ENCODE assay signal across 11 mouse cellular contexts in genomic region chr3:133758421-133758820, GRCm38 (mm10).
DNase-seq lines count a peak whose midpoint lies in the region; ATAC-seq and TF ChIP-seq lines count a peak whose summit lies in the region.
"Had no signal": no experiment of that assay in that cellular context is flagged by ENCODE, and none has a peak within 500 bp of the region (broad histone marks: within the 10 kb centered on the region; RNA-seq: fewer than 3 reads in every experiment).

No protein-coding gene starts in this region.

- no peak overlapping the region for H3K27ac ChIP-seq in heart, adult 2 months
- H3K27ac ChIP-seq in lung, embryonic 15.5 days: 0 out of 2 replicates have a peak overlapping the region, but pooled peaks have one; percentile 5
- H3K27ac ChIP-seq in limb, embryonic 13.5 days: no peak overlapping the region
- H3K27ac ChIP-seq: left cerebral cortex, adult 2 months had no signal

- intact Hi-C loops in heart, adult 2 months (cut with DNase I): no loop called here

- TF ChIP-seq CTCF in heart, adult 2 months (IDR thresholded peaks at IDR 0.05): no peak

- H3K79me2 ChIP-seq in heart, adult 2 months (replicated peaks; ENCODE audit: control insufficient read depth, insufficient read depth, low read length): no peaks in the 10 kb centered on the region

- H3K27me3 ChIP-seq in heart, adult 2 months (ENCODE audit: control insufficient read depth, insufficient read depth, low read length): no peaks in the 10 kb centered on the region
- no peaks in the 10 kb centered on the region for H3K27me3 ChIP-seq in lung, embryonic 15.5 days
- H3K27me3 ChIP-seq in limb, embryonic 13.5 days: no peaks in the 10 kb centered on the region

- no peak overlapping the region for H3K9ac ChIP-seq in heart, adult 2 months (ENCODE audit: low read depth, low read length)
- no peak overlapping the region for H3K9ac ChIP-seq in lung, embryonic 15.5 days
- 0 out of 2 replicates have a peak overlapping the region, but pooled peaks have one; percentile 4 for H3K9ac ChIP-seq in limb, embryonic 13.5 days

- peak overlapping the region; percentile 41 for H3K4me2 ChIP-seq in lung, embryonic 15.5 days
- peak overlapping the region; percentile 46 for H3K4me2 ChIP-seq in limb, embryonic 13.5 days (replicated peaks)

- H3K4me1 ChIP-seq in heart, adult 2 months (ENCODE audit: control insufficient read depth, insufficient read depth, low read length): peaks cover 3% of the 10 kb centered on the region
- H3K4me1 ChIP-seq in lung, embryonic 15.5 days: peaks cover 25% of the 10 kb centered on the region
- H3K4me1 ChIP-seq in limb, embryonic 13.5 days: peaks cover 32% of the 10 kb centered on the region

- no peak overlapping the region for H3K4me3 ChIP-seq in heart, adult 2 months
- H3K4me3 ChIP-seq in lung, embryonic 15.5 days: peak overlapping the region; percentile 12
- H3K4me3 ChIP-seq in limb, embryonic 13.5 days: no peak overlapping the region
- H3K4me3 ChIP-seq: left cerebral cortex, adult 2 months had no signal

- no peak for TF ChIP-seq POLR2A in heart, adult 2 months (IDR thresholded peaks at IDR 0.05; ENCODE audit: insufficient read depth, low read depth, low read length)

- no peaks in the 10 kb centered on the region for H3K9me3 ChIP-seq in lung, embryonic 15.5 days
- H3K9me3 ChIP-seq in limb, embryonic 13.5 days: no peaks in the 10 kb centered on the region

- H3K36me3 ChIP-seq in heart, adult 2 months (ENCODE audit: control insufficient read depth, insufficient read depth, low read length): no peaks in the 10 kb centered on the region
- H3K36me3 ChIP-seq in lung, embryonic 15.5 days: no peaks in the 10 kb centered on the region
- no peaks in the 10 kb centered on the region for H3K36me3 ChIP-seq in limb, embryonic 13.5 days

- TF ChIP-seq EP300 in heart, adult 2 months (IDR thresholded peaks at IDR 0.05; ENCODE audit: insufficient read depth, low read depth, low read length): no peak

- 11% methylated on average over 4 of the region's 4 CpGs for WGBS in heart, adult 2 months
- 5% methylated on average over 4 of the region's 4 CpGs for WGBS in lung, embryonic 15.5 days
- 7% methylated on average over 4 of the region's 4 CpGs for WGBS in limb, embryonic 13.5 days

- ATAC-seq in lung, embryonic 15.5 days (ENCODE audit: borderline replicate concordance, extremely low read depth, low FRiP score, low TSS enrichment): peak; percentile 55; the same call in 1 of the 2 replicates
- ATAC-seq in limb, embryonic 13.5 days (ENCODE audit: low FRiP score, low read depth): no peak

- DNase-seq in heart, adult 11 months: peak; percentile 89
- no peak for DNase-seq in heart, adult 2 months
- no peak for DNase-seq in lung, postnatal 36 days
- DNase-seq in skeletal muscle tissue, adult 2 months (ENCODE audit: low read depth, low spot score): peak; percentile 8
- no peak for DNase-seq in right cerebral cortex, adult 18-20 months
- no peak for DNase-seq in right cerebral cortex, postnatal 25 days
- DNase-seq: adrenal gland, postnatal 10 days; gastrocnemius, postnatal 25 days had no signal

Comparison
In these comparisons a context has a peak if more than half of its experiments do, and no peak if none do; other contexts are left out.
1. DNase-seq: peak in heart, adult 11 months (single experiment) and skeletal muscle tissue, adult 2 months (single experiment); none in heart, adult 2 months (0 of 2), lung, postnatal 36 days (single experiment), right cerebral cortex, adult 18-20 months (single experiment) and right cerebral cortex, postnatal 25 days (single experiment).